Mouse (Mus musculus): ENCODE results near the gene Efna1. TPM values are rescaled to one million over a fixed set of nuclear protein-coding genes. Genes with fewer than 3 reads are reported as not detected.

The Efna1 gene
- polyA plus RNA-seq (2014; fragmentation: Nextera tagmentation; extraction: Ambion mirVana): 29.9 and 33.0 TPM in 2 replicates

DNA sequence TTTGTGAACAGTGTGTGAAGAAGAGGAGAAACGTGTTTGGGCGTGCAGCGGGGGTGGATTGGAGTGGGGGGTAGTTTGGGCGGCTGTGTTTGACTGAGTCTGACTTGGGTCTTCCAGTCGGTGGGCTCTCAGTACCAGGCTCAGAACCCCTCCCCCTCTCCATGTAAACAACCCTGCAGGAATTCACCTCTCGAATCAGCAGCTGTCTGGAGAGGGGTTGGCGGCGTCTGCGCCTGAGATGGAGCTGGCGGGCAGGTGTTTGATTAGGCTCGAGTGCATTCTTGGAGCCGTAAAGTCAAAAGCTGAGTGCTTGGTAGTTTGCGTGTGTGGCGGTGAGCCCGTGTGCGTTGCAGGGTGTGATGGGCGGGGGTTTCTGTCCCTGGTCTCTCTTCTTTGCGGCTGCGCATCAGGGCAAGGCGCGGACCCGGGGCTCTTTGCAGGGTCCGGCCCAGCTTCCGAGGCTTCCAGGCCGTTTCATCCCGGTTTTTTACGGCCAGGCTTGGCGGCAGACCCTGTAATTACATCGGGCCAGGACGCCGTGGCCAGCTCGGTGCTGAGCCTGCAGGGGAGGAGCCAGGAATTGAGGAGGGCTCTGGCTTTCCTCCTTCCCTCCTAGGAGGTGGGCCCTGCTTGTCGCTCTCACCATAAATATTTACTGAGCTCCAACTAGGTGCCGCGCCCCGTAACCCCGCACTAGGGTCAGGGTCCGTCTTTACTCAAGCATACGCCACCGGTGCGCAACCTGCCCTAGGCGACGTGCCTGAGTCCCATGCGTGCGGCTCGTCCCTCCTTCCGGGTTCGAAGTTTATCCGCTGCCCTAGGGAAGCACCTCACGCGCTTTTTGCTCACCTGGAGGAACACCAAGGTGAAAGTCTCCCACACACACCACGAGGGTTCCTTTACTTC lies at the start of gene Efna1:
Gene Efna1 (minus strand): TSS at position 537 of the 906 bp plus-strand sequence.
- H3K4me3 ChIP-seq (ENCODE audit: low read depth, low read length): peak within 1 kb of the TSS; percentile 67
- no peak for ATAC-seq (replicated peaks; ENCODE audit: insufficient number of reproducible peaks, low FRiP score, low TSS enrichment)
- H3K27me3 ChIP-seq (ENCODE audit: control insufficient read depth, insufficient read depth, low read length): peaks cover 3% of the 10 kb centered on the region
- WGBS (ENCODE audit: insufficient replicate concordance): under 1% methylated on average over 52 of the region's 52 CpGs
- peaks cover 26% of the 10 kb centered on the region for H3K4me1 ChIP-seq (ENCODE audit: control insufficient read depth, insufficient read depth, low read length)
- H3K9ac ChIP-seq (ENCODE audit: low read depth, low read length): peak within 1 kb of the TSS; percentile 77
- H3K36me3 ChIP-seq (ENCODE audit: control insufficient read depth, insufficient read depth, low read length): peaks cover 2% of the 10 kb centered on the region; the same call in 1 of the 2 replicates
- H3K4me2 ChIP-seq: peak within 1 kb of the TSS; percentile 91
- H3K9me3 ChIP-seq (replicated peaks; ENCODE audit: control insufficient read depth, low read length): no peaks in the 10 kb centered on the region
- peak within 1 kb of the TSS; percentile 78; the same call in 1 of the 2 replicates for H3K27ac ChIP-seq (ENCODE audit: low read depth, low read length)

DNA sequence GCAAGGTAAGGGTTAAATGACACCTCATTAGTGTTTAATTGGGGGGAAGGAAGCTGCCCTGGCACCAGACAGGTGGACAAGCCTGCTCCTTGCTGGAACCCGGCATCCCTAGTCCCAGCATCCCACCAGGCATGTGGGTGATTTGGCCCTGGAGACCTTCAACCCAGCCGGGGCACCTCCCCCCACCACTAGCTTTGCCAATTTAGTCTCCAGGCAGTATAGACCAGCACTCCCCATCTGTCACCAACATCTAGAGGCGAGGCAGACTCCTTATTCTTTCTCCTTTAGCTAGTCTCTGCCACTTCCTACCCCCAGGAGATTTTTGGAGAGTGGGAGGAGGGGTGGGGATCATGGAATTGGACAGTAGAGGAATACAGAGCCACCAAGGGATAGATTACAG lies 49.4 kb upstream of the Efna1 start:
- 57% methylated on average over 3 of the region's 3 CpGs for WGBS (ENCODE audit: insufficient replicate concordance)
- no peak for ATAC-seq (replicated peaks; ENCODE audit: insufficient number of reproducible peaks, low FRiP score, low TSS enrichment)
- Histone ChIP-seq H3K9ac (ENCODE audit: low read depth, low read length) (no peak overlapping the region), H3K4me3 (ENCODE audit: low read depth, low read length) (no peak overlapping the region), H3K27me3 (ENCODE audit: control insufficient read depth, insufficient read depth, low read length) (peaks cover 2% of the 10 kb centered on the region; the same call in 1 of the 2 replicates), H3K9me3 (replicated peaks; ENCODE audit: control insufficient read depth, low read length) (no peaks in the 10 kb centered on the region), H3K36me3 (ENCODE audit: control insufficient read depth, insufficient read depth, low read length) (peaks cover 9% of the 10 kb centered on the region; the same call in 1 of the 2 replicates), H3K4me2 (no peak overlapping the region), H3K27ac (ENCODE audit: low read depth, low read length) (no peak overlapping the region), H3K4me1 (ENCODE audit: control insufficient read depth, insufficient read depth, low read length) (peaks cover 10% of the 10 kb centered on the region)

GRCm38 (mm10) chr3:89328623-89329022 lies 47.7 kb upstream of the Efna1 start:
- Histone ChIP-seq H3K9me3 (replicated peaks; ENCODE audit: control insufficient read depth, low read length) (no peaks in the 10 kb centered on the region), H3K27me3 (ENCODE audit: control insufficient read depth, insufficient read depth, low read length) (peaks cover 5% of the 10 kb centered on the region; the same call in 1 of the 2 replicates), H3K9ac (ENCODE audit: low read depth, low read length) (no peak overlapping the region), H3K4me1 (ENCODE audit: control insufficient read depth, insufficient read depth, low read length) (peaks cover 10% of the 10 kb centered on the region), H3K4me3 (ENCODE audit: low read depth, low read length) (no peak overlapping the region), H3K36me3 (ENCODE audit: control insufficient read depth, insufficient read depth, low read length) (peaks cover 3% of the 10 kb centered on the region; the same call in 1 of the 2 replicates), H3K27ac (ENCODE audit: low read depth, low read length) (no peak overlapping the region), H3K4me2 (no peak overlapping the region)
- ATAC-seq (replicated peaks; ENCODE audit: insufficient number of reproducible peaks, low FRiP score, low TSS enrichment): no peak
- 16% methylated on average over 4 of the region's 4 CpGs for WGBS (ENCODE audit: insufficient replicate concordance)

- Histone ChIP-seq H3K27ac (ENCODE audit: low read depth, low read length) (no peak overlapping the region), H3K4me1 (ENCODE audit: control insufficient read depth, insufficient read depth, low read length) (peaks cover 14% of the 10 kb centered on the region), H3K27me3 (ENCODE audit: control insufficient read depth, insufficient read depth, low read length) (peaks cover 15% of the 10 kb centered on the region; the same call in 1 of the 2 replicates), H3K4me2 (no peak overlapping the region), H3K4me3 (ENCODE audit: low read depth, low read length) (no peak overlapping the region), H3K9ac (ENCODE audit: low read depth, low read length) (no peak overlapping the region), H3K36me3 (ENCODE audit: control insufficient read depth, insufficient read depth, low read length) (no peaks in the 10 kb centered on the region), H3K9me3 (replicated peaks; ENCODE audit: control insufficient read depth, low read length) (no peaks in the 10 kb centered on the region)
- WGBS (ENCODE audit: insufficient replicate concordance): 50% methylated on average over 9 of the region's 9 CpGs
- ATAC-seq (replicated peaks; ENCODE audit: insufficient number of reproducible peaks, low FRiP score, low TSS enrichment): no peak
Measured at GRCm38 (mm10) chr3:89327371-89327870, 46.5 kb upstream of the Efna1 start.

- H3K9me3 ChIP-seq (replicated peaks; ENCODE audit: control insufficient read depth, low read length): no peaks in the 10 kb centered on the region
- H3K27ac ChIP-seq (ENCODE audit: low read depth, low read length): no peak overlapping the region
- H3K4me1 ChIP-seq (ENCODE audit: control insufficient read depth, insufficient read depth, low read length): peaks cover 25% of the 10 kb centered on the region
- H3K4me2 ChIP-seq: no peak overlapping the region
- ATAC-seq (replicated peaks; ENCODE audit: insufficient number of reproducible peaks, low FRiP score, low TSS enrichment): no peak
- H3K9ac ChIP-seq (ENCODE audit: low read depth, low read length): no peak overlapping the region
- H3K4me3 ChIP-seq (ENCODE audit: low read depth, low read length): no peak overlapping the region
- H3K36me3 ChIP-seq (ENCODE audit: control insufficient read depth, insufficient read depth, low read length): no peaks in the 10 kb centered on the region
- 81% methylated on average over 8 of the region's 8 CpGs for WGBS (ENCODE audit: insufficient replicate concordance)
- H3K27me3 ChIP-seq (ENCODE audit: control insufficient read depth, insufficient read depth, low read length): peaks cover 30% of the 10 kb centered on the region
Measured at GRCm38 (mm10) chr3:89325882-89326281, 44.9 kb upstream of the Efna1 start.

DNA sequence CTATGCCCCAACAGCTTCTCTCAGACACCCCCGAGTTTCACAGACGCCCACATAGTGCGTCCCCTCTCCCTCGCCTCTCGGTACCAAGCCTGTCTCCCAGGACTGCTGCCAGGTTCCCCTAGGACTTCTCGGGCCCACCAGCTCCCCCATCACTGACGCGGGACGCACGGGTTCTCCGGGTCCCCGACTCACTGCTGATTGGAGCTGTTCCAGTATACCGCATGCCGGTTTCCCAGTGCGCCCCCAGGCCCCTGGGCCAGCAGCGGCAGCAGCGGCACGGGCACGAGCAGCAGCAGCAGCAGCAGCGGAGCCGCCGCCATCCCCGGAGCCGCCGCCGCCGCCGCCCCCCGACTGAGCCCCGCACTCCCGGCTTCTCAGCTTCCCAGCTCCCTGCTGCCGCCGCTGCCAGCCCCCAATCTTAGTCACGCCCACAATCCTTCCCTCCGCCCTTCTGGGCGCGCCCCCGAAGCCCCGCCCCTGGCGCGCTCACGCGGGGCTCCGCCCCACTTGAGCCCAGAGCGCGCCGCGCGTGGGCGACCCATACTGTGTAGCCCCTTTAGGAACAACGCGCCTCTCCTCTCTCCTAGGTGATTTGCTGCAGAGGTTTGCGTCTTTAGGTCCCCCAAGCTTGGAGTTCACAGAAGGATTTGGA lies 41.7 kb upstream of the Efna1 start, which contains the start of gene Efna3:
Gene Efna3 (minus strand): TSS at position 452 of the 652 bp plus-strand sequence.
- H3K27me3 ChIP-seq (ENCODE audit: control insufficient read depth, insufficient read depth, low read length): peaks cover 61% of the 10 kb centered on the region
- no peaks in the 10 kb centered on the region for H3K36me3 ChIP-seq (ENCODE audit: control insufficient read depth, insufficient read depth, low read length)
- H3K4me1 ChIP-seq (ENCODE audit: control insufficient read depth, insufficient read depth, low read length): peaks cover 39% of the 10 kb centered on the region
- no peak within 1 kb of the TSS for H3K27ac ChIP-seq (ENCODE audit: low read depth, low read length)
- H3K9ac ChIP-seq (ENCODE audit: low read depth, low read length): peak within 1 kb of the TSS; percentile 65
- 0% methylated on average over 41 of the region's 53 CpGs for WGBS (ENCODE audit: insufficient replicate concordance)
- no peak for ATAC-seq (replicated peaks; ENCODE audit: insufficient number of reproducible peaks, low FRiP score, low TSS enrichment)
- H3K9me3 ChIP-seq (replicated peaks; ENCODE audit: control insufficient read depth, low read length): no peaks in the 10 kb centered on the region
- peak within 1 kb of the TSS; percentile 92 for H3K4me2 ChIP-seq
- peak within 1 kb of the TSS; percentile 66 for H3K4me3 ChIP-seq (ENCODE audit: low read depth, low read length)

- Histone ChIP-seq H3K9me3 (replicated peaks; ENCODE audit: control insufficient read depth, low read length) (no peaks in the 10 kb centered on the region), H3K27ac (ENCODE audit: low read depth, low read length) (no peak overlapping the region)
- no peak for ATAC-seq (replicated peaks; ENCODE audit: insufficient number of reproducible peaks, low FRiP score, low TSS enrichment)
Measured at GRCm38 (mm10) chr3:89322131-89322500, 41.2 kb upstream of the Efna1 start.

More at GRCm38 (mm10) chr3:89322131-89322500, 41.2 kb upstream of the Efna1 start:
- peaks cover 66% of the 10 kb centered on the region for H3K27me3 ChIP-seq (ENCODE audit: control insufficient read depth, insufficient read depth, low read length)
- peak overlapping the region; percentile 92 for H3K4me2 ChIP-seq
- H3K4me1 ChIP-seq (ENCODE audit: control insufficient read depth, insufficient read depth, low read length): peaks cover 39% of the 10 kb centered on the region
- H3K4me3 ChIP-seq (ENCODE audit: low read depth, low read length): peak overlapping the region; percentile 66
- WGBS (ENCODE audit: insufficient replicate concordance): under 1% methylated on average over 14 of the region's 14 CpGs
- H3K36me3 ChIP-seq (ENCODE audit: control insufficient read depth, insufficient read depth, low read length): no peaks in the 10 kb centered on the region
- H3K9ac ChIP-seq (ENCODE audit: low read depth, low read length): peak overlapping the region; percentile 65

Data from heart, embryonic 11.5 days (tissue).